ENCODE assay signal across 26 mouse cellular contexts in genomic region chr9:102845851-102846250, GRCm38 (mm10). TPM values are rescaled to one million over a fixed set of nuclear protein-coding genes. Genes with fewer than 3 reads are reported as not detected.
DNase-seq lines count a peak whose midpoint lies in the region; ATAC-seq and TF ChIP-seq lines count a peak whose summit lies in the region.
"Had no signal": no experiment of that assay in that cellular context is flagged by ENCODE, and none has a peak within 500 bp of the region (broad histone marks: within the 10 kb centered on the region; RNA-seq: fewer than 3 reads in every experiment).

No protein-coding gene starts in this region.

- no peak overlapping the region for H3K9ac ChIP-seq in forebrain, embryonic 12.5 days
- no peak overlapping the region for H3K9ac ChIP-seq in forebrain, embryonic 11.5 days (ENCODE audit: low read length)
- H3K9ac ChIP-seq in liver, postnatal 0 days (replicated peaks), result no peak overlapping the region
- no peak overlapping the region for H3K9ac ChIP-seq in liver, embryonic 11.5 days (ENCODE audit: low read depth, low read length)
- H3K9ac ChIP-seq: forebrain, embryonic 13.5 days; liver, embryonic 13.5 days; lung, embryonic 14.5 days had no signal

- no peaks in the 10 kb centered on the region for H3K27me3 ChIP-seq in forebrain, embryonic 12.5 days
- no peaks in the 10 kb centered on the region for H3K27me3 ChIP-seq in forebrain, embryonic 11.5 days (ENCODE audit: control insufficient read depth, insufficient read depth, low read length)
- no peaks in the 10 kb centered on the region for H3K27me3 ChIP-seq in liver, postnatal 0 days (ENCODE audit: insufficient read depth, low read length)
- no peaks in the 10 kb centered on the region for H3K27me3 ChIP-seq in liver, embryonic 11.5 days (replicated peaks; ENCODE audit: control insufficient read depth, insufficient read depth, low read length)
- H3K27me3 ChIP-seq: CH12.LX; forebrain, embryonic 13.5 days; liver, embryonic 13.5 days had no signal

- no peak overlapping the region for H3K4me3 ChIP-seq in forebrain, embryonic 12.5 days (replicated peaks)
- H3K4me3 ChIP-seq in forebrain, embryonic 11.5 days (ENCODE audit: low read depth, low read length), result no peak overlapping the region
- H3K4me3 ChIP-seq in liver, postnatal 0 days (ENCODE audit: low read depth, low read length), result no peak overlapping the region
- no peak overlapping the region for H3K4me3 ChIP-seq in liver, embryonic 11.5 days (ENCODE audit: low read depth, low read length)
- H3K4me3 ChIP-seq: erythroblast, embryonic 14.5 days; forebrain, embryonic 13.5 days; hindbrain, embryonic 10.5 days; liver, embryonic 13.5 days had no signal

- H3K4me1 ChIP-seq in forebrain, embryonic 12.5 days, result peaks cover 52% of the 10 kb centered on the region
- H3K4me1 ChIP-seq in forebrain, embryonic 11.5 days (replicated peaks; ENCODE audit: control insufficient read depth, insufficient read depth, low read length), result peaks cover 3% of the 10 kb centered on the region; the same call in 1 of the 2 replicates
- H3K4me1 ChIP-seq in liver, postnatal 0 days (ENCODE audit: insufficient read depth), result peaks cover 37% of the 10 kb centered on the region
- peaks cover 54% of the 10 kb centered on the region for H3K4me1 ChIP-seq in liver, embryonic 11.5 days (replicated peaks; ENCODE audit: control insufficient read depth, insufficient read depth, low read length)

- 0 out of 2 replicates have a peak overlapping the region, but pooled peaks have one; percentile 8 for H3K27ac ChIP-seq in forebrain, embryonic 12.5 days
- H3K27ac ChIP-seq in forebrain, embryonic 11.5 days (ENCODE audit: low read depth, low read length), result no peak overlapping the region
- H3K27ac ChIP-seq in liver, postnatal 0 days (ENCODE audit: low read depth), result no peak overlapping the region
- no peak overlapping the region for H3K27ac ChIP-seq in liver, embryonic 11.5 days (ENCODE audit: low read depth, low read length)
- H3K27ac ChIP-seq: forebrain, embryonic 13.5 days; hindbrain, embryonic 10.5 days; liver, embryonic 13.5 days had no signal

- H3K9me3 ChIP-seq in forebrain, embryonic 12.5 days, result no peaks in the 10 kb centered on the region
- no peaks in the 10 kb centered on the region for H3K9me3 ChIP-seq in forebrain, embryonic 11.5 days (ENCODE audit: control insufficient read depth, low read length)
- H3K9me3 ChIP-seq in liver, postnatal 0 days (ENCODE audit: low read length), result no peaks in the 10 kb centered on the region
- no peaks in the 10 kb centered on the region for H3K9me3 ChIP-seq in liver, embryonic 11.5 days (ENCODE audit: control insufficient read depth, low read length)
- H3K9me3 ChIP-seq: forebrain, embryonic 13.5 days; hindbrain, embryonic 10.5 days; liver, embryonic 13.5 days had no signal

- 83% methylated on average over 6 of the region's 6 CpGs for WGBS in forebrain, embryonic 12.5 days
- 83% methylated on average over 6 of the region's 6 CpGs for WGBS in forebrain, embryonic 11.5 days
- 62% methylated on average over 6 of the region's 6 CpGs for WGBS in liver, postnatal 0 days (ENCODE audit: insufficient replicate concordance)
- WGBS in liver, embryonic 11.5 days, result 74% methylated on average over 6 of the region's 6 CpGs

- no peak overlapping the region for H3K4me2 ChIP-seq in forebrain, embryonic 12.5 days
- H3K4me2 ChIP-seq in forebrain, embryonic 11.5 days (ENCODE audit: low read depth, low read length, severe bottlenecking), result no peak overlapping the region
- no peak overlapping the region for H3K4me2 ChIP-seq in liver, postnatal 0 days (ENCODE audit: low read depth, low read length)
- H3K4me2 ChIP-seq in liver, embryonic 11.5 days, result no peak overlapping the region
- H3K4me2 ChIP-seq: forebrain, embryonic 13.5 days; liver, embryonic 13.5 days; lung, embryonic 14.5 days had no signal

- no peaks in the 10 kb centered on the region for H3K36me3 ChIP-seq in forebrain, embryonic 12.5 days (replicated peaks)
- H3K36me3 ChIP-seq in forebrain, embryonic 11.5 days (ENCODE audit: control insufficient read depth, insufficient read depth, low read length), result no peaks in the 10 kb centered on the region
- no peaks in the 10 kb centered on the region for H3K36me3 ChIP-seq in liver, postnatal 0 days (replicated peaks; ENCODE audit: insufficient read depth, low read length)
- no peaks in the 10 kb centered on the region for H3K36me3 ChIP-seq in liver, embryonic 11.5 days (ENCODE audit: control insufficient read depth, insufficient read depth, low read length)
- H3K36me3 ChIP-seq: hindbrain, embryonic 10.5 days; liver, embryonic 13.5 days had no signal

- no peak for ATAC-seq in forebrain, embryonic 12.5 days (ENCODE audit: low FRiP score)
- no peak for ATAC-seq in forebrain, embryonic 11.5 days (replicated peaks; ENCODE audit: low FRiP score)
- ATAC-seq in liver, postnatal 0 days, result peak; percentile 44; the same call in 1 of the 2 replicates
- ATAC-seq in liver, embryonic 11.5 days (replicated peaks; ENCODE audit: low FRiP score), result no peak
- ATAC-seq: activated CD4-positive, CD25-positive, alpha-beta regulatory T cell, adult 4 months; forebrain, embryonic 13.5 days; hindbrain, embryonic 16.5 days had no signal

- TF ChIP-seq EP300 in liver, postnatal 0 days (IDR thresholded peaks at IDR 0.05; ENCODE audit: low read depth), result no peak

- TF ChIP-seq CTCF in liver, postnatal 0 days (IDR thresholded peaks at IDR 0.05; ENCODE audit: low read depth), result no peak

- no peak for DNase-seq in forebrain, embryonic 11.5 days (ENCODE audit: low spot score)
- peak; percentile 61 for DNase-seq in kidney, adult 9 months
- DNase-seq in kidney, adult 18-20 months, result no peak
- DNase-seq in liver, postnatal 0 days, result no peak
- DNase-seq in liver, embryonic 11.5 days (ENCODE audit: low spot score), result no peak
- DNase-seq in ovary, postnatal 10 days (ENCODE audit: low spot score), result no peak
- DNase-seq: adrenal gland, adult 2 months; cerebellum, adult 2 months; cerebellum, postnatal 14 days; gastrocnemius, postnatal 10 days; heart, postnatal 14 days; layer of hippocampus, adult 9-11 months; liver, embryonic 13.5 days; lung, embryonic 14.5 days; lung, postnatal 14 days; midbrain, embryonic 14.5 days; retina, postnatal 1 day; right cerebral cortex, postnatal 14 days; thymus, postnatal 4 days had no signal

RNA-seq across cellular contexts. Expression of gene Ryk, which starts 11.1 kb away (rescaled TPM):
- 16.4 and 18.6 TPM in 2 replicates for polyA plus RNA-seq in forebrain, embryonic 12.5 days (2016; fragmentation: Nextera tagmentation; extraction: Ambion mirVana)
- polyA plus RNA-seq in forebrain, embryonic 11.5 days (2014; fragmentation: Nextera tagmentation; extraction: Ambion mirVana), result 26.3 and 32.8 TPM in 2 replicates
- polyA plus RNA-seq in liver, postnatal 0 days (2015; fragmentation: Nextera tagmentation; extraction: Ambion mirVana), result 4.7 and 8.2 TPM in 2 replicates
- 15.7 and 16.2 TPM in 2 replicates for polyA plus RNA-seq in liver, embryonic 11.5 days (2014; fragmentation: Nextera tagmentation; extraction: Ambion mirVana)
